Mouse (Mus musculus): ENCODE data around the gene Tjp1. TPM values are rescaled to one million over a fixed set of nuclear protein-coding genes. Genes with fewer than 3 reads are reported as not detected.

Gene Tjp1
- polyA plus RNA-seq, 1 experiment: 209 TPM

GRCm38 (mm10) chr7:65356204-65356603 is 171.4 kb downstream of the Tjp1 start:
- H3K36me3 ChIP-seq (ENCODE audit: control insufficient read depth, insufficient read depth, low read length, poor library complexity, severe bottlenecking): no peaks in the 10 kb centered on the region; the same call in none of the 2 replicates
- no peak overlapping the region for H3K9ac ChIP-seq (ENCODE audit: low read depth, poor library complexity, severe bottlenecking)
- H3K4me3 ChIP-seq (ENCODE audit: low read depth, low read length): no peak overlapping the region
- no peak overlapping the region for H3K27ac ChIP-seq (ENCODE audit: insufficient read depth, low read length)
- H3K4me1 ChIP-seq (ENCODE audit: control insufficient read depth, insufficient read depth, low read length): no peaks in the 10 kb centered on the region
- H3K9me3 ChIP-seq (replicated peaks; ENCODE audit: control insufficient read depth, insufficient read depth, low read length, poor library complexity, severe bottlenecking): no peaks in the 10 kb centered on the region
- no peaks in the 10 kb centered on the region for H3K27me3 ChIP-seq (ENCODE audit: control insufficient read depth, insufficient read depth, low read length, poor library complexity, severe bottlenecking)
- TF ChIP-seq POLR2A (IDR thresholded peaks at IDR 0.05; ENCODE audit: insufficient read depth, low read length) (no peak), EP300 (IDR thresholded peaks at IDR 0.05; ENCODE audit: insufficient read depth, low read depth, low read length) (no peak), CTCF (IDR thresholded peaks at IDR 0.05; ENCODE audit: low read depth, low read length) (no peak)

DNA sequence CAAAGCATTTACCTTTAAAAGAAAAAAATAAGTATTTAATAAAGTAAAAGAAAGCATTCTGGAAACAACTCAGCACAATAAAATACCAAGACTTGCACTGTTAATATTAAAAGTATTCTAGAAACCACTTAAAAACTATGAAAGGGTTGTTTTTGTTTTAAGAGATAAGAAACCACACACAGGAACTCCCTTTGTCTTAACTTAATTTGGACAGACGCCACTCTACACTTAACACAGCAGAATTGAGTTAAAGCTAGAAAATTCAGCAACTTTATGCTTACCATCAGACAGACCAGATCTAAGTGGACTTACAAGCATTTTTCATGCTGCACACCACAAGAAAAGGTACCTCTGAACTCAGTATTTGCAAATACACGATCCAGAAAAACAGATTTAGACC is 172.7 kb downstream of the Tjp1 start:
- Histone ChIP-seq H3K36me3 (ENCODE audit: control insufficient read depth, insufficient read depth, low read length, poor library complexity, severe bottlenecking) (no peaks in the 10 kb centered on the region; the same call in none of the 2 replicates), H3K9me3 (replicated peaks; ENCODE audit: control insufficient read depth, insufficient read depth, low read length, poor library complexity, severe bottlenecking) (no peaks in the 10 kb centered on the region), H3K4me1 (ENCODE audit: control insufficient read depth, insufficient read depth, low read length) (no peaks in the 10 kb centered on the region), H3K27ac (ENCODE audit: insufficient read depth, low read length) (no peak overlapping the region), H3K4me3 (ENCODE audit: low read depth, low read length) (no peak overlapping the region), H3K9ac (ENCODE audit: low read depth, poor library complexity, severe bottlenecking) (no peak overlapping the region), H3K27me3 (ENCODE audit: control insufficient read depth, insufficient read depth, low read length, poor library complexity, severe bottlenecking) (no peaks in the 10 kb centered on the region)
- TF ChIP-seq EP300 (IDR thresholded peaks at IDR 0.05; ENCODE audit: insufficient read depth, low read depth, low read length) (no peak), POLR2A (IDR thresholded peaks at IDR 0.05; ENCODE audit: insufficient read depth, low read length) (no peak), CTCF (IDR thresholded peaks at IDR 0.05; ENCODE audit: low read depth, low read length) (no peak)

DNA sequence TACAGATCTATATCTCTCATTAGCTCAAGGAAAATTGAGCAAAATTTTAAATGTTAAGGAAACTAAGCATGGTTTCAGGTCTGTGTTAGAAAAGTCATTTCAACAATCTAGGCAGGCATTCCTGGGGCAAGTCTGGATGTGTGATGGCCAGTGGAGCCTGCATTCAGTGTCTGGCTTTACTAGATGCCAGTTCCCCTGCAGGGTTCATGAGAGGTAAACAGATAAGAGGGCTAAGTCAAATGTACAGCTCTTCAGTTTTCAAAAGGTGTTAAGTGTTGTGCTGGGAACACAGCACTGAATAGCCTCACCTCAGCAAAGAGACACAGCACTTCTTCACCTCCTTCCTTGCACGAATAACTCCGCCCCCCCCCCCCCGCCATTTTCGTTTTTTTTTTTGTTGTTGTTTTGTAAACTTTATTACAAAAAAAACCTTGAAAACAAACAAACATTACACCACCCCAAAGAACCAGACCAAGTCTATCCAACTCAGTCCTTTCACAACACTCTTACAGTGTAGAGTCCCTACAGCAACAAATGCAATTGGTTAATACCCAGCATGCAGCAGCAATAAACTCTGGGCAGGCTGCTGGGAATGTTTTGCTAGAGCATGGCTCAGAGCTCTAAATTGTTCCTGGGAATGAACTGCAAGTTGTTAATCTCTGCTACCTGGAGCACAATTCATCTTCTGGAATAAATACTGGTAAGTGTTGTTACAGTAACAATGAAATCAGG is 177.1 kb downstream of the Tjp1 start:
- no peak overlapping the region for H3K27ac ChIP-seq (ENCODE audit: insufficient read depth, low read length)
- H3K9ac ChIP-seq (ENCODE audit: low read depth, poor library complexity, severe bottlenecking): no peak overlapping the region
- H3K9me3 ChIP-seq (replicated peaks; ENCODE audit: control insufficient read depth, insufficient read depth, low read length, poor library complexity, severe bottlenecking): no peaks in the 10 kb centered on the region
- H3K27me3 ChIP-seq (ENCODE audit: control insufficient read depth, insufficient read depth, low read length, poor library complexity, severe bottlenecking): no peaks in the 10 kb centered on the region
- no peak for TF ChIP-seq EP300 (IDR thresholded peaks at IDR 0.05; ENCODE audit: insufficient read depth, low read depth, low read length)
- no peak for TF ChIP-seq CTCF (IDR thresholded peaks at IDR 0.05; ENCODE audit: low read depth, low read length)
- TF ChIP-seq POLR2A (IDR thresholded peaks at IDR 0.05; ENCODE audit: insufficient read depth, low read length): no peak
- H3K36me3 ChIP-seq (ENCODE audit: control insufficient read depth, insufficient read depth, low read length, poor library complexity, severe bottlenecking): no peaks in the 10 kb centered on the region; the same call in none of the 2 replicates
- H3K4me3 ChIP-seq (ENCODE audit: low read depth, low read length): no peak overlapping the region
- H3K4me1 ChIP-seq (ENCODE audit: control insufficient read depth, insufficient read depth, low read length): no peaks in the 10 kb centered on the region

DNA sequence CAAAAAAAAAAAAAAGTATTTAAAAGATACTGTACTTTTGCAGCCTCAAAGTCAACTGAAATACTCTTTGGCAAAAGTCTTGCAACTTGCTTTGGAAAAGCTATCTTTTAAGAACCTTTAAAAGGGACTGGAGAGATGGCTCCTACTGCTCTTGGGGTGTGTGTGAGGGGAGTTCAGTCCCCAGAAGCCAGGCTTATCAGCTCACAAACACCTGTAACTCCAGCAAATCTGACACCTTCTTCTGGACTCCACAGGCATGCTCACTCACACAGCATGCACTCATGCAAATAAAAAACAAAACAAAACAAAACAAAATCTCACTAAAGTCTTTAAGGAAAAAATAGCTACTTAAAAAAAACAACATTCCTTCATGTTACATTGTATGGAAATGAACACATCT is 179.0 kb downstream of the Tjp1 start:
- Histone ChIP-seq H3K4me1 (ENCODE audit: control insufficient read depth, insufficient read depth, low read length) (no peaks in the 10 kb centered on the region), H3K9ac (ENCODE audit: low read depth, poor library complexity, severe bottlenecking) (no peak overlapping the region), H3K36me3 (ENCODE audit: control insufficient read depth, insufficient read depth, low read length, poor library complexity, severe bottlenecking) (no peaks in the 10 kb centered on the region), H3K4me3 (ENCODE audit: low read depth, low read length) (no peak overlapping the region), H3K27me3 (ENCODE audit: control insufficient read depth, insufficient read depth, low read length, poor library complexity, severe bottlenecking) (no peaks in the 10 kb centered on the region), H3K27ac (ENCODE audit: insufficient read depth, low read length) (no peak overlapping the region), H3K9me3 (replicated peaks; ENCODE audit: control insufficient read depth, insufficient read depth, low read length, poor library complexity, severe bottlenecking) (no peaks in the 10 kb centered on the region)
- TF ChIP-seq CTCF (IDR thresholded peaks at IDR 0.05; ENCODE audit: low read depth, low read length) (no peak), EP300 (IDR thresholded peaks at IDR 0.05; ENCODE audit: insufficient read depth, low read depth, low read length) (no peak), POLR2A (IDR thresholded peaks at IDR 0.05; ENCODE audit: insufficient read depth, low read length) (no peak)

GRCm38 (mm10) chr7:65345314-65345713 is 182.3 kb downstream of the Tjp1 start:
- Histone ChIP-seq H3K9ac (ENCODE audit: low read depth, poor library complexity, severe bottlenecking) (no peak overlapping the region), H3K4me3 (ENCODE audit: low read depth, low read length) (no peak overlapping the region), H3K4me1 (ENCODE audit: control insufficient read depth, insufficient read depth, low read length) (no peaks in the 10 kb centered on the region), H3K36me3 (ENCODE audit: control insufficient read depth, insufficient read depth, low read length, poor library complexity, severe bottlenecking) (peaks cover 12% of the 10 kb centered on the region), H3K27ac (ENCODE audit: insufficient read depth, low read length) (no peak overlapping the region), H3K9me3 (replicated peaks; ENCODE audit: control insufficient read depth, insufficient read depth, low read length, poor library complexity, severe bottlenecking) (no peaks in the 10 kb centered on the region), H3K27me3 (ENCODE audit: control insufficient read depth, insufficient read depth, low read length, poor library complexity, severe bottlenecking) (no peaks in the 10 kb centered on the region)
- no peak for TF ChIP-seq CTCF (IDR thresholded peaks at IDR 0.05; ENCODE audit: low read depth, low read length)
- TF ChIP-seq POLR2A (IDR thresholded peaks at IDR 0.05; ENCODE audit: insufficient read depth, low read length): no peak
- TF ChIP-seq EP300 (IDR thresholded peaks at IDR 0.05; ENCODE audit: insufficient read depth, low read depth, low read length): no peak

DNA sequence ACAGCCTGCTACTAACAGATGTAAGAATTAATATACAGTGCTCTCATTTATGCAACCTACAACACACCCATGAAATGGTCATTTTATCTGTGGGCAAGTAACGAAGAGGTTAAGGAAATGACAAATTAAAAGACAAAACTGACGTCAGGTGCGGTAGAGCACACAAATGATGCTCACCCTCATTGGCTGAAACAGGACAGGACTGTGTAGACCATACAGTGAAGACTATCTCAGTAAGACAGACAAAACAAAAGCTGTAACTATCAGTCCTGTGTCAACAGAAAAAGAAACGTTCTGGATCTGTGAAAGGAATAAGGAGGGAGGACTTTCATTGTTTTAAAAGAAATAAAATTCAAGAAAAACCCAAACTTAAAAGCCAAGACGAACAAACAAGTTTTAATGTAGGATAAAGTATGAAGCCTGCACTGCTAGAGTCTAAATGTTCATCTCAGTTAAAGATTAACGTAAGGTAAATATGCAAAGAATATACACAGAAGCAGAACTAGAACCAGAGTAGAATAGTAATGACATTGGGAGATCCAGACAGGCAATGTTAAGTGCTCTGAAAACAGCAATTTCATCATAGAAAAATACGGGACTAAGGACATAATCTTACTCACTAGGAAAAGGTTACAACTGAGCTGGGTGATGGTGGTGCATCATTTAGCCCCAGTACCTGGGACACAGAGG is 189.9 kb downstream of the Tjp1 start:
- H3K27me3 ChIP-seq (ENCODE audit: control insufficient read depth, insufficient read depth, low read length, poor library complexity, severe bottlenecking): no peaks in the 10 kb centered on the region
- H3K4me1 ChIP-seq (ENCODE audit: control insufficient read depth, insufficient read depth, low read length): no peaks in the 10 kb centered on the region
- no peak overlapping the region for H3K9ac ChIP-seq (ENCODE audit: low read depth, poor library complexity, severe bottlenecking)
- H3K4me3 ChIP-seq (ENCODE audit: low read depth, low read length): no peak overlapping the region
- no peaks in the 10 kb centered on the region for H3K9me3 ChIP-seq (replicated peaks; ENCODE audit: control insufficient read depth, insufficient read depth, low read length, poor library complexity, severe bottlenecking)
- H3K36me3 ChIP-seq (ENCODE audit: control insufficient read depth, insufficient read depth, low read length, poor library complexity, severe bottlenecking): peaks cover 36% of the 10 kb centered on the region
- no peak overlapping the region for H3K27ac ChIP-seq (ENCODE audit: insufficient read depth, low read length)
- no peak for TF ChIP-seq POLR2A (IDR thresholded peaks at IDR 0.05; ENCODE audit: insufficient read depth, low read length)
- no peak for TF ChIP-seq CTCF (IDR thresholded peaks at IDR 0.05; ENCODE audit: low read depth, low read length)
- TF ChIP-seq EP300 (IDR thresholded peaks at IDR 0.05; ENCODE audit: insufficient read depth, low read depth, low read length): no peak
